Mouse (Mus musculus) kidney, embryonic 16.5 days (tissue): ENCODE data around the gene Foxr1. TPM values are rescaled to one million over a fixed set of nuclear protein-coding genes. Genes with fewer than 3 reads are reported as not detected.
A peak's percentile ranks its signal among the peaks of the same experiment; 100 is the strongest.

Source experiments
- ATAC-seq: fragments of 200-750 bp; cut with Nextera tagmentation; 2 replicates; pipeline ENCODE4 v1.8.0; 2017; ENCODE audit warnings: moderate TSS enrichment; ENCODE audit not compliant: low FRiP score, low TSS enrichment
- H3K27ac ChIP-seq: fragments of 300-500 bp; sonication (generic); 2 replicates; pipeline ENCODE4 v1.5.1; 2014; ENCODE audit warnings: low read length
- H3K27me3 ChIP-seq: fragments of 300-500 bp; sonication (generic); 2 replicates; pipeline ENCODE4 v1.6.1; 2014; ENCODE audit warnings: low read length, control low read depth, mixed read lengths; ENCODE audit not compliant: insufficient read depth
- H3K36me3 ChIP-seq: fragments of 300-500 bp; sonication (generic); 2 replicates; pipeline ENCODE4 v1.6.1; 2014; ENCODE audit warnings: low read length, control low read depth, mixed read lengths; ENCODE audit not compliant: insufficient read depth
- H3K4me1 ChIP-seq: fragments of 300-500 bp; sonication (generic); 2 replicates; pipeline ENCODE4 v1.6.1; 2014; ENCODE audit warnings: low read length, control low read depth, mixed read lengths; ENCODE audit not compliant: insufficient read depth
- H3K4me2 ChIP-seq: fragments of 300-500 bp; sonication (generic); replicated peaks from 2 replicates; pipeline ENCODE4 v1.6.1; 2014; ENCODE audit warnings: low read depth, low read length
- H3K4me3 ChIP-seq: fragments of 300-500 bp; sonication (generic); 2 replicates; pipeline ENCODE4 v1.5.1; 2014; ENCODE audit warnings: mild to moderate bottlenecking, low read length
- H3K9ac ChIP-seq: fragments of 300-500 bp; sonication (generic); replicated peaks from 2 replicates; pipeline ENCODE4 v1.6.1; 2014; ENCODE audit warnings: low read length
- H3K9me3 ChIP-seq: fragments of 300-500 bp; sonication (generic); 2 replicates; pipeline ENCODE4 v1.6.1; 2016; ENCODE audit warnings: low read length, control low read depth
- WGBS: fragments of 180-500 bp; shearing (Covaris S2); extraction: QIAGEN DNeasy Blood & Tissue Kit; methylation state at CpG from one replicate; pipeline ENCODE4 v1.1.7; 2014; 5-methylcytosine and 5-hydroxymethylcytosine counted together
- polyA plus RNA-seq: library from polyadenylated mRNA; unstranded; fragments of >200 nt; fragmentation: Nextera tagmentation; extraction: Ambion mirVana; gene quantifications from 2 replicates; pipeline ENCODE4 v1.2.1, GENCODE M21; 2015

Foxr1 gene
- polyA plus RNA-seq, 1 experiment from 2014 or later = not detected

- Histone ChIP-seq H3K9ac (peak overlapping the region; percentile 91), H3K9me3 (no peaks in the 10 kb centered on the region), H3K36me3 (no peaks in the 10 kb centered on the region), H3K4me2 (peak overlapping the region; percentile 98), H3K27me3 (no peaks in the 10 kb centered on the region), H3K27ac (peak overlapping the region; percentile 99), H3K4me3 (peak overlapping the region; percentile 86), H3K4me1 (peaks cover 26% of the 10 kb centered on the region)
- WGBS = 6% methylated on average over 24 of the region's 24 CpGs
- ATAC-seq = no peak
Observed at GRCm38 (mm10) chr9:44477339-44478228, 36.6 kb upstream of the Foxr1 start.

- Histone ChIP-seq H3K9me3 (no peaks in the 10 kb centered on the region), H3K4me1 (peaks cover 19% of the 10 kb centered on the region), H3K36me3 (no peaks in the 10 kb centered on the region), H3K4me2 (no peak overlapping the region), H3K4me3 (no peak overlapping the region), H3K27ac (no peak overlapping the region), H3K9ac (no peak overlapping the region), H3K27me3 (no peaks in the 10 kb centered on the region)
- no peak for ATAC-seq
- WGBS = 94% methylated on average over 3 of the region's 3 CpGs
Observed at GRCm38 (mm10) chr9:44475936-44476335, 35.0 kb upstream of the Foxr1 start.

- no peak for ATAC-seq
- H3K27me3 ChIP-seq = no peaks in the 10 kb centered on the region
- H3K27ac ChIP-seq = no peak overlapping the region
- H3K4me2 ChIP-seq = no peak overlapping the region
- no peak overlapping the region for H3K4me3 ChIP-seq
- 57% methylated on average over 1 of the region's 1 CpGs for WGBS
- H3K4me1 ChIP-seq = peaks cover 10% of the 10 kb centered on the region
- no peak overlapping the region for H3K9ac ChIP-seq
- H3K9me3 ChIP-seq = no peaks in the 10 kb centered on the region
- H3K36me3 ChIP-seq = no peaks in the 10 kb centered on the region
Observed at GRCm38 (mm10) chr9:44474327-44474726, 33.4 kb upstream of the Foxr1 start.

- Histone ChIP-seq H3K4me2 (no peak overlapping the region), H3K27me3 (no peaks in the 10 kb centered on the region), H3K4me1 (peaks cover 9% of the 10 kb centered on the region), H3K27ac (no peak overlapping the region), H3K36me3 (no peaks in the 10 kb centered on the region), H3K9me3 (no peaks in the 10 kb centered on the region), H3K4me3 (no peak overlapping the region), H3K9ac (no peak overlapping the region)
- no peak for ATAC-seq
- 58% methylated on average over 3 of the region's 3 CpGs for WGBS
Observed at GRCm38 (mm10) chr9:44473184-44473583, 32.2 kb upstream of the Foxr1 start.

GRCm38 (mm10) chr9:44468800-44469199 is 27.9 kb upstream of the Foxr1 start:
- Histone ChIP-seq H3K4me2 (no peak overlapping the region), H3K4me1 (no peaks in the 10 kb centered on the region), H3K9me3 (no peaks in the 10 kb centered on the region), H3K27ac (no peak overlapping the region), H3K27me3 (no peaks in the 10 kb centered on the region), H3K9ac (no peak overlapping the region), H3K36me3 (no peaks in the 10 kb centered on the region), H3K4me3 (no peak overlapping the region)
- no peak for ATAC-seq
- WGBS = 48% methylated on average over 2 of the region's 2 CpGs

- H3K4me3 ChIP-seq = no peak overlapping the region
- H3K27me3 ChIP-seq = no peaks in the 10 kb centered on the region
- no peak for ATAC-seq
- H3K36me3 ChIP-seq = no peaks in the 10 kb centered on the region
- no peak overlapping the region for H3K27ac ChIP-seq
- no peak overlapping the region for H3K4me2 ChIP-seq
- no peak overlapping the region for H3K9ac ChIP-seq
- no peaks in the 10 kb centered on the region for H3K4me1 ChIP-seq
- WGBS = 43% methylated on average over 7 of the region's 7 CpGs
- H3K9me3 ChIP-seq = no peaks in the 10 kb centered on the region
Observed at GRCm38 (mm10) chr9:44468224-44468623, 27.3 kb upstream of the Foxr1 start.

- 0 out of 2 replicates have a peak, but pooled peaks cover 2% of the 10 kb centered on the region for H3K4me1 ChIP-seq
- WGBS = 79% methylated on average over 5 of the region's 5 CpGs
Observed at GRCm38 (mm10) chr9:44461950-44462349, 21.0 kb upstream of the Foxr1 start.

GRCm38 (mm10) chr9:44457035-44457742 is 16.3 kb upstream of the Foxr1 start:
- Histone ChIP-seq H3K4me2 (no peak overlapping the region), H3K4me1 (0 out of 2 replicates have a peak, but pooled peaks cover 2% of the 10 kb centered on the region), H3K27me3 (peaks cover 12% of the 10 kb centered on the region; the same call in 1 of the 2 replicates), H3K27ac (no peak overlapping the region), H3K9ac (no peak overlapping the region), H3K36me3 (no peaks in the 10 kb centered on the region), H3K9me3 (no peaks in the 10 kb centered on the region), H3K4me3 (no peak overlapping the region)
- no peak for ATAC-seq
- 7% methylated on average over 11 of the region's 11 CpGs for whole genome bisulfite sequencing

More at GRCm38 (mm10) chr9:44461950-44462349, 21.0 kb upstream of the Foxr1 start:
- no peak for ATAC-seq
- H3K4me3 ChIP-seq = no peak overlapping the region
- 0 out of 2 replicates have a peak, but pooled peaks cover 5% of the 10 kb centered on the region for H3K27me3 ChIP-seq
- no peak overlapping the region for H3K4me2 ChIP-seq
- no peaks in the 10 kb centered on the region for H3K36me3 ChIP-seq
- H3K9ac ChIP-seq = no peak overlapping the region
- no peak overlapping the region for H3K27ac ChIP-seq
- H3K9me3 ChIP-seq = no peaks in the 10 kb centered on the region

- WGBS = 32% methylated on average over 4 of the region's 4 CpGs
- H3K27me3 ChIP-seq = peaks cover 12% of the 10 kb centered on the region; the same call in 1 of the 2 replicates
- 0 out of 2 replicates have a peak within 1 kb of the TSS, but pooled peaks have one; percentile 20 for H3K9ac ChIP-seq
- H3K36me3 ChIP-seq = no peaks in the 10 kb centered on the region
- peak; percentile 25; the same call in 1 of the 2 replicates for ATAC-seq
- H3K9me3 ChIP-seq = no peaks in the 10 kb centered on the region
- H3K4me3 ChIP-seq = no peak within 1 kb of the TSS; the same call in 1 of the 2 replicates
- H3K27ac ChIP-seq = no peak within 1 kb of the TSS
- H3K4me2 ChIP-seq = peak within 1 kb of the TSS; percentile 37
- H3K4me1 ChIP-seq = 0 out of 2 replicates have a peak, but pooled peaks cover 2% of the 10 kb centered on the region
Observed at GRCm38 (mm10) chr9:44454891-44455220, 13.9 kb upstream of the Foxr1 start, which contains the start of gene Upk2. TSS of gene Upk2 (minus strand) at chr9:44454976.
